Mouse (Mus musculus): ENCODE data around the gene Zranb2.

The Zranb2 gene

DNA sequence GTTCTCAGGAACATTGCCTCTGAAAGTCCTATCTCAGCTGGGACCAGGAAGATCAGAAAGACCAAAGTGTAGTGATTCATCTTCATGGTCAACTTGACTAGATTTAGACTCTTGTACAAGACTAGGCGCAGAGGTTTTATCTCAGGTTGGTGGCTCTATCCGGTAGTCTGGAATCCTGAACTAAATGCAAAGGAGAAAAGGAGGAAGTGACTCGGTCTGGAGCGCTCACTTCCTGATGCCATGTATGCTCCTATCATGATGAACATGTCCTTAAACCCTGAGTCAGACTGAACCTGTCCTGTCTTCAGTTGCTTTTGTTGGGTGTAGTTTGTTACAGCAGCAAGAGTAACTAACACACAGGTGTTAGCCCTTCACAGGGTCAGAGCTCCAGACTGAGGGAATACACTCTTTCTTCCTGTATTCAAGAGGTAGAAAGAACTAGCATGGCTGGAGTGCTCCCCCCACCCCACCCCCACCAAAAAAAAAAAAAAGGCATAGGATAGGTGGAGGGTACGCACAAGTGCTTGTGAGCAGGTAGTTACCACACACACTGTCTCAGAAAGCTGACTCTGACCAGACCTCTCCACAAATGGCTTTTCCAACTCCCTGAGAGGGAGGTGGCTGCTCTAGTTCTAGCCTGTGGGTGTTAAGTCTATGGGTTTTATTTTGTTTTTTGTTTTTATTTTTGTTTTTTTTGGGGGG is 44.7 kb downstream of the Zranb2 start:
- DNase-seq (ENCODE audit: low spot score in 2 of 2): no peak

GRCm38 (mm10) chr3:157579376-157579775 is 45.4 kb downstream of the Zranb2 start:
- no peak for DNase-seq (ENCODE audit: low spot score in 2 of 2)

DNA sequence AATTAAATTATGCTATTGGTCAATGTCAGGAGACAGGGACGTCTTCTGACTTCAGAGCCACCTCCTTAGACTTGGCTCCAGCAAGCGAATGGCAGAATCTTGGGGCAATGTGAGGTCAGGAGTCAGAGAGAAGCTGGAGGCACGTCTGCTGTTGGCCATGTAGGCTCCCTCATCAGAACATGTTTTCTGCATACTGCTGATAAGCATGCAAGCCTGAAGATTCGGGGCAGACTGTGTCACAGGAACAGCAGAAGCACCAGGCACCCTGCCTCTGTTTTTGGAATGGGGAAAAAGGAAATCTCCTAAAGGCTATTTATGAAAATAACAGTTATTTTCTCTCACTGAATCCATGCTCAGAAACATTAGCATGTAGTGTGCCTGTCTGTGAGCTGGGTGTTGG is 46.3 kb downstream of the Zranb2 start:
- DNase-seq (ENCODE audit: low spot score in 2 of 2): no peak

GRCm38 (mm10) chr3:157581755-157582154 is 47.8 kb downstream of the Zranb2 start:
- DNase-seq (ENCODE audit: low spot score in 2 of 2): no peak

DNA sequence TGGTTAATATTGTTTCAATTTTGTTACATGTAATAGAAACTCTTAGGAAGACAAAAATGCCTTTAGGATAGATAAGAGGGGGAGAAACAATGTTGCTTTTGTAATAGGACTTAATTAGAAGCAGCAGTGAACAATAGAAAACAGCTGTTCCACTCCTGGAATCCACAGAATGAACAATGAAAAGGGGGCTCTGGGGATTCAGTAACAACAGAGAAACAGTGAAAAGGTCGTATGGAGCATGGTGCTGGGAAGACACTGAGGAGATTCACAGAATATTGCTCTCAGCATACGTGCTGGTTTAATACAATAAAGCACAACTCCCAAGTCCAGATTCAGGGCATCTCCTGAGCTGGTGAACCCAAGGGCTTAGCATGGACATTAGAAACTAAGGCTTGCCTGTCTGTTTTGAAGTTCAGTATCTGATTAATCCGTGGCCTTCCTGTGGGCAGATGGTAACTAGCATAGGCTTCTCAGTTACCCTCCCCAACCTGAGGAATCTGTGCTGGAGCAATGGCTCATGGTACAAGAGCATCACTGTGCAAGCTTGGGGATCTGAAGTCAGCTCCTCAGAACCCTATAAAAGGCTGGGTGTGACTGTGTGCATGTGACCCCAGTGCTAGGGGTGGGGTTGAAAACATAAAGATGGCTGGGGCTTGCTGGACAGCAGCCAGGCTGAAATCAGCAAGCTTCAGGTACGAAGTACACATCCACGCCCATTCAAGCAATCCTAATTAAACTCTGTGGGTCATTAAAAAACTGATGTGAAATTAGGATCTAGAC is 48.9 kb downstream of the Zranb2 start:
- no peak for DNase-seq (ENCODE audit: low spot score in 2 of 2)

- DNase-seq (ENCODE audit: low spot score in 2 of 2): no peak
Observed at GRCm38 (mm10) chr3:157597837-157598379, 63.9 kb downstream of the Zranb2 start.

Measured in spleen, postnatal 14 days (tissue).